Mouse (Mus musculus): ENCODE data around the gene Fbxl7. TPM values are rescaled to one million over a fixed set of nuclear protein-coding genes. Genes with fewer than 3 reads are reported as not detected.

The Fbxl7 gene
- polyA plus RNA-seq, 1 experiment: 4.2 TPM

- TF ChIP-seq FOSL1 (IDR thresholded peaks at IDR 0.05; ENCODE audit: insufficient read depth, low read length, poor library complexity, severe bottlenecking): no peak
- TF ChIP-seq MAX (IDR thresholded peaks at IDR 0.05): no peak
- TF ChIP-seq CEBPB (IDR thresholded peaks at IDR 0.05; ENCODE audit: low read depth): no peak
- TF ChIP-seq USF1 (IDR thresholded peaks at IDR 0.05; ENCODE audit: low read depth): no peak
- no peak for TF ChIP-seq MYOD1 (IDR thresholded peaks at IDR 0.05; ENCODE audit: control insufficient read depth, insufficient read length, low read depth)
- TF ChIP-seq CTCF (IDR thresholded peaks at IDR 0.05; ENCODE audit: control insufficient read depth, insufficient read depth, insufficient read length): no peak
- Histone ChIP-seq H3K79me3 (ENCODE audit: low read depth) (no peaks in the 10 kb centered on the region), H3ac (ENCODE audit: control insufficient read depth, insufficient read length, low read depth) (no peak overlapping the region), H3K4me3 (ENCODE audit: insufficient read depth, poor library complexity, severe bottlenecking) (no peak overlapping the region), H3K27me3 (ENCODE audit: control insufficient read depth, insufficient read depth, insufficient read length) (no peaks in the 10 kb centered on the region), H3K79me2 (ENCODE audit: control insufficient read depth, insufficient read depth) (no peaks in the 10 kb centered on the region), H3K36me3 (ENCODE audit: control insufficient read depth, insufficient read depth) (no peaks in the 10 kb centered on the region)
These were observed 108.2 kb downstream of the Fbxl7 start for GRCm38 (mm10) chr15:26787148-26787547.

- no peaks in the 10 kb centered on the region for H3K79me2 ChIP-seq (ENCODE audit: control insufficient read depth, insufficient read depth)
- no peaks in the 10 kb centered on the region for H3K79me3 ChIP-seq (ENCODE audit: low read depth)
- H3ac ChIP-seq (ENCODE audit: control insufficient read depth, insufficient read length, low read depth): no peak overlapping the region
- TF ChIP-seq MYOG (IDR thresholded peaks at IDR 0.05; ENCODE audit: control insufficient read depth, extremely low read depth, insufficient read length) (no peak), USF1 (IDR thresholded peaks at IDR 0.05; ENCODE audit: low read depth) (no peak), CTCF (IDR thresholded peaks at IDR 0.05; ENCODE audit: control insufficient read depth, insufficient read depth, insufficient read length) (no peak)
- no peaks in the 10 kb centered on the region for H3K27me3 ChIP-seq (ENCODE audit: control insufficient read depth, insufficient read depth, insufficient read length)
- no peak overlapping the region for H3K4me3 ChIP-seq (ENCODE audit: insufficient read depth, poor library complexity, severe bottlenecking)
- H3K36me3 ChIP-seq (ENCODE audit: control insufficient read depth, insufficient read depth): no peaks in the 10 kb centered on the region
These were observed 114.8 kb downstream of the Fbxl7 start for GRCm38 (mm10) chr15:26780557-26780956.

- no peak overlapping the region for H3K4me3 ChIP-seq (ENCODE audit: insufficient read depth, poor library complexity, severe bottlenecking)
- TF ChIP-seq USF1 (IDR thresholded peaks at IDR 0.05; ENCODE audit: low read depth) (no peak), FOSL1 (IDR thresholded peaks at IDR 0.05; ENCODE audit: insufficient read depth, low read length, poor library complexity, severe bottlenecking) (no peak), CEBPB (IDR thresholded peaks at IDR 0.05; ENCODE audit: low read depth) (no peak), MYOG (IDR thresholded peaks at IDR 0.05; ENCODE audit: control insufficient read depth, extremely low read depth, insufficient read length) (no peak), CTCF (IDR thresholded peaks at IDR 0.05; ENCODE audit: control insufficient read depth, insufficient read depth, insufficient read length) (no peak), MAX (IDR thresholded peaks at IDR 0.05) (no peak), MYOD1 (IDR thresholded peaks at IDR 0.05; ENCODE audit: control insufficient read depth, insufficient read length, low read depth) (no peak)
- no peak overlapping the region for H3ac ChIP-seq (ENCODE audit: control insufficient read depth, insufficient read length, low read depth)
- no peaks in the 10 kb centered on the region for H3K36me3 ChIP-seq (ENCODE audit: control insufficient read depth, insufficient read depth)
- H3K79me3 ChIP-seq (ENCODE audit: low read depth): no peaks in the 10 kb centered on the region
- H3K79me2 ChIP-seq (ENCODE audit: control insufficient read depth, insufficient read depth): no peaks in the 10 kb centered on the region
- H3K27me3 ChIP-seq (ENCODE audit: control insufficient read depth, insufficient read depth, insufficient read length): no peaks in the 10 kb centered on the region
These were observed 116.3 kb downstream of the Fbxl7 start for GRCm38 (mm10) chr15:26779129-26779528.

- H3ac ChIP-seq (ENCODE audit: control insufficient read depth, insufficient read length, low read depth): no peak overlapping the region
- H3K79me2 ChIP-seq (ENCODE audit: control insufficient read depth, insufficient read depth): no peaks in the 10 kb centered on the region
- H3K27me3 ChIP-seq (ENCODE audit: control insufficient read depth, insufficient read depth, insufficient read length): no peaks in the 10 kb centered on the region
- TF ChIP-seq MYOG (IDR thresholded peaks at IDR 0.05; ENCODE audit: control insufficient read depth, extremely low read depth, insufficient read length) (no peak), FOSL1 (IDR thresholded peaks at IDR 0.05; ENCODE audit: insufficient read depth, low read length, poor library complexity, severe bottlenecking) (no peak), MAX (IDR thresholded peaks at IDR 0.05) (no peak), CTCF (IDR thresholded peaks at IDR 0.05; ENCODE audit: control insufficient read depth, insufficient read depth, insufficient read length) (no peak), CEBPB (IDR thresholded peaks at IDR 0.05; ENCODE audit: low read depth) (no peak), USF1 (IDR thresholded peaks at IDR 0.05; ENCODE audit: low read depth) (no peak), MYOD1 (IDR thresholded peaks at IDR 0.05; ENCODE audit: control insufficient read depth, insufficient read length, low read depth) (no peak)
- H3K36me3 ChIP-seq (ENCODE audit: control insufficient read depth, insufficient read depth): no peaks in the 10 kb centered on the region
- no peak overlapping the region for H3K4me3 ChIP-seq (ENCODE audit: insufficient read depth, poor library complexity, severe bottlenecking)
- H3K79me3 ChIP-seq (ENCODE audit: low read depth): no peaks in the 10 kb centered on the region
These were observed 119.7 kb downstream of the Fbxl7 start for GRCm38 (mm10) chr15:26775720-26776119.

GRCm38 (mm10) chr15:26774895-26775294 is 120.5 kb downstream of the Fbxl7 start:
- Histone ChIP-seq H3K79me3 (ENCODE audit: low read depth) (no peaks in the 10 kb centered on the region), H3ac (ENCODE audit: control insufficient read depth, insufficient read length, low read depth) (no peak overlapping the region), H3K36me3 (ENCODE audit: control insufficient read depth, insufficient read depth) (no peaks in the 10 kb centered on the region), H3K4me3 (ENCODE audit: insufficient read depth, poor library complexity, severe bottlenecking) (no peak overlapping the region), H3K27me3 (ENCODE audit: control insufficient read depth, insufficient read depth, insufficient read length) (no peaks in the 10 kb centered on the region), H3K79me2 (ENCODE audit: control insufficient read depth, insufficient read depth) (no peaks in the 10 kb centered on the region)
- TF ChIP-seq MYOD1 (IDR thresholded peaks at IDR 0.05; ENCODE audit: control insufficient read depth, insufficient read length, low read depth) (no peak), MYOG (IDR thresholded peaks at IDR 0.05; ENCODE audit: control insufficient read depth, extremely low read depth, insufficient read length) (no peak), FOSL1 (IDR thresholded peaks at IDR 0.05; ENCODE audit: insufficient read depth, low read length, poor library complexity, severe bottlenecking) (no peak), CEBPB (IDR thresholded peaks at IDR 0.05; ENCODE audit: low read depth) (no peak), USF1 (IDR thresholded peaks at IDR 0.05; ENCODE audit: low read depth) (no peak), CTCF (IDR thresholded peaks at IDR 0.05; ENCODE audit: control insufficient read depth, insufficient read depth, insufficient read length) (no peak), MAX (IDR thresholded peaks at IDR 0.05) (no peak)

- H3K79me3 ChIP-seq (ENCODE audit: low read depth): no peaks in the 10 kb centered on the region
- no peak overlapping the region for H3ac ChIP-seq (ENCODE audit: control insufficient read depth, insufficient read length, low read depth)
- TF ChIP-seq CTCF (IDR thresholded peaks at IDR 0.05; ENCODE audit: control insufficient read depth, insufficient read depth, insufficient read length): no peak
- TF ChIP-seq MAX (IDR thresholded peaks at IDR 0.05): no peak
- TF ChIP-seq CEBPB (IDR thresholded peaks at IDR 0.05; ENCODE audit: low read depth): no peak
- TF ChIP-seq MYOG (IDR thresholded peaks at IDR 0.05; ENCODE audit: control insufficient read depth, extremely low read depth, insufficient read length): no peak
- no peak for TF ChIP-seq MYOD1 (IDR thresholded peaks at IDR 0.05; ENCODE audit: control insufficient read depth, insufficient read length, low read depth)
- no peak for TF ChIP-seq FOSL1 (IDR thresholded peaks at IDR 0.05; ENCODE audit: insufficient read depth, low read length, poor library complexity, severe bottlenecking)
- no peaks in the 10 kb centered on the region for H3K36me3 ChIP-seq (ENCODE audit: control insufficient read depth, insufficient read depth)
- no peak overlapping the region for H3K4me3 ChIP-seq (ENCODE audit: insufficient read depth, poor library complexity, severe bottlenecking)
- H3K27me3 ChIP-seq (ENCODE audit: control insufficient read depth, insufficient read depth, insufficient read length): no peaks in the 10 kb centered on the region
- no peaks in the 10 kb centered on the region for H3K79me2 ChIP-seq (ENCODE audit: control insufficient read depth, insufficient read depth)
These were observed 133.7 kb downstream of the Fbxl7 start for GRCm38 (mm10) chr15:26761651-26762050.
